Mouse (Mus musculus) limb, embryonic 13.5 days (tissue): ENCODE data around the gene Zcchc2. TPM values are rescaled to one million over a fixed set of nuclear protein-coding genes. Genes with fewer than 3 reads are reported as not detected.
A peak's percentile ranks its signal among the peaks of the same experiment; 100 is the strongest.

Experiments
- ATAC-seq: fragments of 200-750 bp; cut with Nextera tagmentation; 2 replicates; pipeline ENCODE4 v1.8.0; 2017; ENCODE audit warnings: low read depth, moderate number of reproducible peaks, moderate TSS enrichment; ENCODE audit not compliant: low FRiP score
- H3K27ac ChIP-seq: fragments of 300-500 bp; sonication (generic); 2 replicates; pipeline ENCODE4 v1.5.1; 2015; ENCODE audit warnings: inconsistent platforms, mild to moderate bottlenecking, moderate library complexity
- H3K27me3 ChIP-seq: fragments of 300-500 bp; sonication (generic); 2 replicates; pipeline ENCODE4 v1.6.1; 2015; ENCODE audit warnings: mild to moderate bottlenecking, inconsistent platforms
- H3K36me3 ChIP-seq: fragments of 300-500 bp; sonication (generic); 2 replicates; pipeline ENCODE4 v1.6.1; 2015; ENCODE audit warnings: inconsistent platforms, mild to moderate bottlenecking, moderate library complexity
- H3K4me1 ChIP-seq: fragments of 300-500 bp; sonication (generic); 2 replicates; pipeline ENCODE4 v1.6.1; 2015; ENCODE audit warnings: inconsistent platforms
- H3K4me2 ChIP-seq: fragments of 300-500 bp; sonication (generic); replicated peaks from 2 replicates; pipeline ENCODE4 v1.6.1; 2015; ENCODE audit warnings: inconsistent platforms, mild to moderate bottlenecking, moderate library complexity
- H3K4me3 ChIP-seq: fragments of 300-500 bp; sonication (generic); 2 replicates; pipeline ENCODE4 v1.5.1; 2015; ENCODE audit warnings: moderate library complexity, mild to moderate bottlenecking, inconsistent platforms
- H3K9ac ChIP-seq: fragments of 300-500 bp; sonication (generic); 2 replicates; pipeline ENCODE4 v1.6.1; 2015; ENCODE audit warnings: mild to moderate bottlenecking, inconsistent platforms
- H3K9me3 ChIP-seq: fragments of 300-500 bp; sonication (generic); 2 replicates; pipeline ENCODE4 v1.6.1; 2016; ENCODE audit warnings: inconsistent platforms
- WGBS: fragments of 180-500 bp; shearing (Covaris S2); methylation state at CpG from one replicate; pipeline ENCODE4 v1.1.7; 2015; 5-methylcytosine and 5-hydroxymethylcytosine counted together
- polyA plus RNA-seq: library from polyadenylated mRNA; unstranded; fragments of >200 nt; fragmentation: Nextera tagmentation; extraction: Ambion mirVana; gene quantifications from 2 replicates; pipeline ENCODE4 v1.2.1, GENCODE M21; 2015

Gene Zcchc2
- polyA plus RNA-seq, 1 experiment from 2014 or later = 2.2 TPM

- Histone ChIP-seq H3K9me3 (no peaks in the 10 kb centered on the region), H3K36me3 (no peaks in the 10 kb centered on the region), H3K4me2 (no peak overlapping the region), H3K9ac (no peak overlapping the region), H3K4me1 (no peaks in the 10 kb centered on the region), H3K27me3 (no peaks in the 10 kb centered on the region), H3K4me3 (no peak overlapping the region), H3K27ac (no peak overlapping the region)
- WGBS = 74% methylated on average over 4 of the region's 4 CpGs
- ATAC-seq = no peak
Measured at GRCm38 (mm10) chr1:106043053-106043820, 53.0 kb downstream of the Zcchc2 start.

- Histone ChIP-seq H3K4me1 (no peaks in the 10 kb centered on the region), H3K4me3 (no peak overlapping the region), H3K9ac (no peak overlapping the region), H3K27me3 (no peaks in the 10 kb centered on the region), H3K36me3 (no peaks in the 10 kb centered on the region), H3K4me2 (no peak overlapping the region), H3K27ac (no peak overlapping the region), H3K9me3 (no peaks in the 10 kb centered on the region)
- 94% methylated on average over 6 of the region's 6 CpGs for WGBS
- ATAC-seq = no peak
Measured at GRCm38 (mm10) chr1:106049036-106049435, 58.8 kb downstream of the Zcchc2 start.

GRCm38 (mm10) chr1:106054978-106055377 is 64.8 kb downstream of the Zcchc2 start:
- Histone ChIP-seq H3K9me3 (no peaks in the 10 kb centered on the region), H3K27me3 (no peaks in the 10 kb centered on the region), H3K4me3 (no peak overlapping the region), H3K9ac (no peak overlapping the region), H3K4me1 (no peaks in the 10 kb centered on the region), H3K36me3 (no peaks in the 10 kb centered on the region), H3K27ac (no peak overlapping the region), H3K4me2 (no peak overlapping the region)
- no peak for ATAC-seq
- 71% methylated on average over 6 of the region's 6 CpGs for WGBS

GRCm38 (mm10) chr1:106058355-106058754 is 68.1 kb downstream of the Zcchc2 start:
- H3K4me3 ChIP-seq = no peak overlapping the region
- 62% methylated on average over 5 of the region's 5 CpGs for WGBS
- H3K36me3 ChIP-seq = no peaks in the 10 kb centered on the region
- H3K27ac ChIP-seq = no peak overlapping the region
- no peaks in the 10 kb centered on the region for H3K9me3 ChIP-seq
- H3K27me3 ChIP-seq = no peaks in the 10 kb centered on the region
- no peaks in the 10 kb centered on the region for H3K4me1 ChIP-seq
- H3K4me2 ChIP-seq = no peak overlapping the region
- no peak for ATAC-seq
- H3K9ac ChIP-seq = no peak overlapping the region

- H3K4me2 ChIP-seq = no peak overlapping the region
- H3K9me3 ChIP-seq = no peaks in the 10 kb centered on the region
- no peak overlapping the region for H3K27ac ChIP-seq
- no peaks in the 10 kb centered on the region for H3K27me3 ChIP-seq
- no peak overlapping the region for H3K4me3 ChIP-seq
- 92% methylated on average over 4 of the region's 4 CpGs for WGBS
- no peaks in the 10 kb centered on the region for H3K36me3 ChIP-seq
- H3K9ac ChIP-seq = no peak overlapping the region
- no peaks in the 10 kb centered on the region for H3K4me1 ChIP-seq
- no peak for ATAC-seq
Measured at GRCm38 (mm10) chr1:106059516-106060277, 69.5 kb downstream of the Zcchc2 start.

GRCm38 (mm10) chr1:106061185-106061910 is 71.1 kb downstream of the Zcchc2 start:
- H3K27ac ChIP-seq = no peak overlapping the region
- H3K4me2 ChIP-seq = no peak overlapping the region
- peaks cover 4% of the 10 kb centered on the region; the same call in 1 of the 2 replicates for H3K4me1 ChIP-seq
- 84% methylated on average over 4 of the region's 4 CpGs for WGBS
- ATAC-seq = no peak
- H3K27me3 ChIP-seq = no peaks in the 10 kb centered on the region
- H3K4me3 ChIP-seq = no peak overlapping the region
- no peaks in the 10 kb centered on the region for H3K36me3 ChIP-seq
- no peak overlapping the region for H3K9ac ChIP-seq
- no peaks in the 10 kb centered on the region for H3K9me3 ChIP-seq

GRCm38 (mm10) chr1:106062891-106063590 is 72.8 kb downstream of the Zcchc2 start:
- H3K4me3 ChIP-seq = no peak overlapping the region
- WGBS = 93% methylated on average over 9 of the region's 9 CpGs
- H3K4me2 ChIP-seq = no peak overlapping the region
- no peaks in the 10 kb centered on the region for H3K36me3 ChIP-seq
- H3K27me3 ChIP-seq = no peaks in the 10 kb centered on the region
- no peaks in the 10 kb centered on the region for H3K9me3 ChIP-seq
- no peak for ATAC-seq
- H3K27ac ChIP-seq = no peak overlapping the region
- peaks cover 4% of the 10 kb centered on the region; the same call in 1 of the 2 replicates for H3K4me1 ChIP-seq
- H3K9ac ChIP-seq = no peak overlapping the region

- ATAC-seq = peak; percentile 12; the same call in 1 of the 2 replicates
- 82% methylated on average over 4 of the region's 4 CpGs for WGBS
- no peaks in the 10 kb centered on the region for H3K9me3 ChIP-seq
- H3K27me3 ChIP-seq = no peaks in the 10 kb centered on the region
- H3K4me3 ChIP-seq = no peak overlapping the region
- no peaks in the 10 kb centered on the region for H3K36me3 ChIP-seq
- no peak overlapping the region for H3K27ac ChIP-seq
- H3K9ac ChIP-seq = no peak overlapping the region
- H3K4me1 ChIP-seq = peaks cover 4% of the 10 kb centered on the region; the same call in 1 of the 2 replicates
- H3K4me2 ChIP-seq = no peak overlapping the region
Measured at GRCm38 (mm10) chr1:106063591-106064170, 73.5 kb downstream of the Zcchc2 start.

GRCm38 (mm10) chr1:106064291-106064690 is 74.1 kb downstream of the Zcchc2 start:
- Histone ChIP-seq H3K27ac (no peak overlapping the region), H3K4me2 (no peak overlapping the region), H3K9ac (no peak overlapping the region), H3K9me3 (no peaks in the 10 kb centered on the region), H3K27me3 (no peaks in the 10 kb centered on the region), H3K4me1 (peaks cover 4% of the 10 kb centered on the region; the same call in 1 of the 2 replicates), H3K4me3 (no peak overlapping the region), H3K36me3 (no peaks in the 10 kb centered on the region)
- ATAC-seq = no peak
- 59% methylated on average over 3 of the region's 3 CpGs for WGBS

GRCm38 (mm10) chr1:106064711-106065110 is 74.5 kb downstream of the Zcchc2 start:
- no peak overlapping the region for H3K27ac ChIP-seq
- H3K9ac ChIP-seq = no peak overlapping the region
- ATAC-seq = no peak
- H3K36me3 ChIP-seq = no peaks in the 10 kb centered on the region
- 92% methylated on average over 2 of the region's 2 CpGs for WGBS
- H3K4me1 ChIP-seq = peaks cover 4% of the 10 kb centered on the region; the same call in 1 of the 2 replicates
- H3K9me3 ChIP-seq = no peaks in the 10 kb centered on the region
- H3K4me2 ChIP-seq = no peak overlapping the region
- H3K4me3 ChIP-seq = no peak overlapping the region
- no peaks in the 10 kb centered on the region for H3K27me3 ChIP-seq

GRCm38 (mm10) chr1:106065679-106066078 is 75.5 kb downstream of the Zcchc2 start:
- WGBS = 26% methylated on average over 7 of the region's 7 CpGs
- ATAC-seq = no peak

More at GRCm38 (mm10) chr1:106065679-106066078, 75.5 kb downstream of the Zcchc2 start:
- Histone ChIP-seq H3K4me3 (no peak overlapping the region), H3K4me1 (peaks cover 4% of the 10 kb centered on the region; the same call in 1 of the 2 replicates), H3K27me3 (0 out of 2 replicates have a peak, but pooled peaks cover 2% of the 10 kb centered on the region), H3K9me3 (no peaks in the 10 kb centered on the region), H3K27ac (no peak overlapping the region), H3K9ac (no peak overlapping the region), H3K36me3 (no peaks in the 10 kb centered on the region), H3K4me2 (no peak overlapping the region)
